Comparison of ENCODE assay signal across 17 mouse cellular contexts in genomic region chr9:46395156-46395765, GRCm38 (mm10).
"Had no signal": no experiment of that assay in that cellular context is flagged by ENCODE, and none has a peak within 500 bp of the region (broad histone marks: within the 10 kb centered on the region; RNA-seq: fewer than 3 reads in every experiment).

No protein-coding gene starts in this region.

- H3K4me1 ChIP-seq: limb, embryonic 12.5 days had no signal

- DNase-seq: kidney, adult 2 months; kidney, postnatal 10 days; kidney, postnatal 4 days; left cerebral cortex, postnatal 4 days; liver, postnatal 0 days; lung, postnatal 14 days; lung, postnatal 4 days; midbrain, embryonic 14.5 days; thymus, adult 2 months; thymus, postnatal 14 days; thymus, postnatal 4 days had no signal

- ATAC-seq: liver, postnatal 0 days had no signal

- H3K9me3 ChIP-seq: kidney, embryonic 15.5 days; limb, embryonic 12.5 days; limb, embryonic 15.5 days had no signal

- H3K27ac ChIP-seq: kidney, embryonic 15.5 days; limb, embryonic 12.5 days; limb, embryonic 15.5 days; liver, embryonic 14.5 days had no signal

- H3K36me3 ChIP-seq: kidney, embryonic 15.5 days; limb, embryonic 12.5 days; limb, embryonic 15.5 days had no signal

- H3K4me2 ChIP-seq: kidney, embryonic 15.5 days; limb, embryonic 12.5 days; limb, embryonic 15.5 days; liver, embryonic 11.5 days; midbrain, embryonic 11.5 days had no signal

- H3K4me3 ChIP-seq: kidney, embryonic 15.5 days; limb, embryonic 12.5 days; limb, embryonic 15.5 days had no signal

- H3K9ac ChIP-seq: kidney, embryonic 15.5 days; limb, embryonic 12.5 days; limb, embryonic 15.5 days; liver, embryonic 14.5 days; liver, postnatal 0 days had no signal
